Mouse (Mus musculus) megakaryocyte, embryonic 14.5 days (primary cell): Measurements from ENCODE around the gene Dab1. TPM values are rescaled to one million over a fixed set of nuclear protein-coding genes. Genes with fewer than 3 reads are reported as not detected.

Experiments
- H3K27me3 ChIP-seq: replicated peaks from 2 replicates; pipeline ENCODE3; 2012; ENCODE audit warnings: inconsistent platforms
- H3K36me3 ChIP-seq: replicated peaks from 2 replicates; pipeline ENCODE3; 2012; ENCODE audit warnings: low read length, inconsistent platforms, mixed read lengths
- H3K4me1 ChIP-seq: 2 replicates; pipeline ENCODE4 v1.6.1; 2012; ENCODE audit warnings: inconsistent platforms
- H3K4me3 ChIP-seq: replicated peaks from 2 replicates; pipeline ENCODE3; 2012; ENCODE audit warnings: moderate library complexity, mild to moderate bottlenecking, inconsistent platforms
- H3K9me3 ChIP-seq: 2 replicates; pipeline ENCODE4 v1.6.1; 2012; ENCODE audit warnings: inconsistent platforms
- FLI1 ChIP-seq: IDR thresholded peaks from 2 replicates; pipeline ENCODE4 v1.6.1; 2012; ENCODE audit warnings: low read length, inconsistent platforms, mixed read lengths
- GATA1 ChIP-seq: IDR thresholded peaks from 3 replicates; pipeline ENCODE4 v1.6.1; 2012; ENCODE audit warnings: mixed read lengths, low read length, inconsistent platforms, borderline replicate concordance
- polyA plus RNA-seq: library from polyadenylated mRNA; stranded (reverse); fragments of >175 nt; gene quantifications from 2 replicates; pipeline ENCODE4 v1.2.3, GENCODE M21; 2012; ENCODE audit warnings: low replicate concordance; ENCODE audit not compliant: insufficient read depth

Dab1 gene
- polyA plus RNA-seq, 1 experiment, result not detected

- Histone ChIP-seq H3K27me3 (no peaks in the 10 kb centered on the region), H3K36me3 (no peaks in the 10 kb centered on the region), H3K4me3 (no peak overlapping the region), H3K9me3 (peaks cover 8% of the 10 kb centered on the region; the same call in 1 of the 2 replicates), H3K4me1 (no peaks in the 10 kb centered on the region)
- no peak for TF ChIP-seq GATA1
- no peak for TF ChIP-seq FLI1
These were observed 389.2 kb downstream of the Dab1 start for GRCm38 (mm10) chr4:104008406-104008805.

- TF ChIP-seq FLI1 (no peak), GATA1 (no peak)
- no peaks in the 10 kb centered on the region for H3K36me3 ChIP-seq
- no peaks in the 10 kb centered on the region for H3K4me1 ChIP-seq
- no peaks in the 10 kb centered on the region for H3K27me3 ChIP-seq
- H3K9me3 ChIP-seq, result peaks cover 15% of the 10 kb centered on the region; the same call in 1 of the 2 replicates
- H3K4me3 ChIP-seq, result no peak overlapping the region
These were observed 392.5 kb downstream of the Dab1 start for GRCm38 (mm10) chr4:104011683-104012082.

- Histone ChIP-seq H3K36me3 (no peaks in the 10 kb centered on the region), H3K4me1 (no peaks in the 10 kb centered on the region), H3K9me3 (peaks cover 16% of the 10 kb centered on the region; the same call in 1 of the 2 replicates), H3K27me3 (no peaks in the 10 kb centered on the region), H3K4me3 (no peak overlapping the region)
- no peak for TF ChIP-seq GATA1
- TF ChIP-seq FLI1, result no peak
These were observed 393.0 kb downstream of the Dab1 start for GRCm38 (mm10) chr4:104012150-104012549.

- Histone ChIP-seq H3K4me1 (no peaks in the 10 kb centered on the region), H3K27me3 (no peaks in the 10 kb centered on the region), H3K9me3 (peaks cover under 1% of the 10 kb centered on the region), H3K4me3 (no peak overlapping the region), H3K36me3 (no peaks in the 10 kb centered on the region)
- TF ChIP-seq FLI1, result no peak
- no peak for TF ChIP-seq GATA1
These were observed 406.0 kb downstream of the Dab1 start for GRCm38 (mm10) chr4:104025117-104025694.

GRCm38 (mm10) chr4:104026834-104027233 is 407.7 kb downstream of the Dab1 start:
- Histone ChIP-seq H3K9me3 (peaks cover 6% of the 10 kb centered on the region; the same call in 1 of the 2 replicates), H3K4me3 (no peak overlapping the region), H3K4me1 (no peaks in the 10 kb centered on the region), H3K36me3 (no peaks in the 10 kb centered on the region), H3K27me3 (no peaks in the 10 kb centered on the region)
- TF ChIP-seq FLI1 (no peak), GATA1 (no peak)

GRCm38 (mm10) chr4:104027239-104027638 is 408.1 kb downstream of the Dab1 start:
- TF ChIP-seq GATA1, result no peak
- TF ChIP-seq FLI1, result no peak
- Histone ChIP-seq H3K27me3 (no peaks in the 10 kb centered on the region), H3K36me3 (no peaks in the 10 kb centered on the region), H3K9me3 (peaks cover 10% of the 10 kb centered on the region; the same call in 1 of the 2 replicates), H3K4me3 (no peak overlapping the region), H3K4me1 (no peaks in the 10 kb centered on the region)

- TF ChIP-seq FLI1 (no peak), GATA1 (no peak)
- H3K27me3 ChIP-seq, result no peaks in the 10 kb centered on the region
- H3K4me1 ChIP-seq, result no peaks in the 10 kb centered on the region
- H3K36me3 ChIP-seq, result no peaks in the 10 kb centered on the region
- no peak overlapping the region for H3K4me3 ChIP-seq
- peaks cover 17% of the 10 kb centered on the region for H3K9me3 ChIP-seq
These were observed 416.9 kb downstream of the Dab1 start for GRCm38 (mm10) chr4:104036091-104036490.

GRCm38 (mm10) chr4:104039588-104039987 is 420.4 kb downstream of the Dab1 start:
- TF ChIP-seq GATA1, result no peak
- no peak for TF ChIP-seq FLI1
- no peaks in the 10 kb centered on the region for H3K4me1 ChIP-seq
- H3K36me3 ChIP-seq, result no peaks in the 10 kb centered on the region
- no peak overlapping the region for H3K4me3 ChIP-seq
- no peaks in the 10 kb centered on the region for H3K27me3 ChIP-seq
- H3K9me3 ChIP-seq, result peaks cover 8% of the 10 kb centered on the region; the same call in 1 of the 2 replicates

GRCm38 (mm10) chr4:104043441-104043840 is 424.3 kb downstream of the Dab1 start:
- Histone ChIP-seq H3K4me3 (no peak overlapping the region), H3K4me1 (no peaks in the 10 kb centered on the region), H3K27me3 (no peaks in the 10 kb centered on the region), H3K9me3 (0 out of 2 replicates have a peak, but pooled peaks cover 3% of the 10 kb centered on the region), H3K36me3 (no peaks in the 10 kb centered on the region)
- no peak for TF ChIP-seq FLI1
- no peak for TF ChIP-seq GATA1

GRCm38 (mm10) chr4:104044634-104045033 is 425.5 kb downstream of the Dab1 start:
- TF ChIP-seq GATA1 (no peak), FLI1 (no peak)
- Histone ChIP-seq H3K4me1 (no peaks in the 10 kb centered on the region), H3K36me3 (no peaks in the 10 kb centered on the region), H3K4me3 (no peak overlapping the region), H3K27me3 (no peaks in the 10 kb centered on the region), H3K9me3 (no peaks in the 10 kb centered on the region)
